Mouse (Mus musculus) gastrocnemius, postnatal 25 days (tissue): ENCODE results near the gene Hip1r. TPM values are rescaled to one million over a fixed set of nuclear protein-coding genes. Genes with fewer than 3 reads are reported as not detected.

Source experiments
- DNase-seq: peaks from one replicate; pipeline ENCODE4 v3.0.0; 2022
- long read RNA-seq, 2 experiments: library from polyadenylated mRNA; stranded (forward); transcript quantifications; one replicate each; pipeline ENCODE4 v2.0.0; 2021
- total RNA-seq, 2 experiments: library from RNA; stranded (reverse); gene quantifications; 1 replicate in 1 of 2; 2 replicates in 1 of 2; pipeline ENCODE4 v1.2.3; 2021

Hip1r gene
- 1 to 10 TPM; 6.2 to 6.6 TPM for total RNA-seq
- long read RNA-seq, experiment 1, full-length matches to known transcripts = 1 of 6 reads
- long read RNA-seq, experiment 1, partial matches to known transcripts = 4 of 6 reads
- long read RNA-seq, experiment 1, other reads (novel, unspliced or antisense) = 1 of 6 reads
- long read RNA-seq, experiment 2, full-length matches to known transcripts = 1 of 4 reads
- long read RNA-seq, experiment 2, partial matches to known transcripts = 1 of 4 reads
- long read RNA-seq, experiment 2, other reads (novel, unspliced or antisense) = 2 of 4 reads

GRCm38 (mm10) chr5:123973299-123974178 lies at the start of gene Hip1r:
Hip1r (plus strand) TSS chr5:123973628.
- peak; percentile 81 for DNase-seq

GRCm38 (mm10) chr5:123927118-123927517 lies 46.3 kb upstream of the Hip1r start, which contains the start of gene Gm43518:
Gm43518 (plus strand) TSS chr5:123927418.
- no peak for DNase-seq

GRCm38 (mm10) chr5:123930508-123930989 lies 42.9 kb upstream of the Hip1r start, which contains the start of gene Ccdc62:
Ccdc62 (plus strand) TSS chr5:123930679.
- peak; percentile 93 for DNase-seq

- no peak for DNase-seq
Measured at GRCm38 (mm10) chr5:123931131-123931530, 42.3 kb upstream of the Hip1r start.

GRCm38 (mm10) chr5:123932927-123933326 lies 40.5 kb upstream of the Hip1r start:
- no peak for DNase-seq

GRCm38 (mm10) chr5:123933556-123933955 lies 39.9 kb upstream of the Hip1r start:
- no peak for DNase-seq

GRCm38 (mm10) chr5:123933957-123934591 lies 39.4 kb upstream of the Hip1r start:
- no peak for DNase-seq

- no peak for DNase-seq
Measured at GRCm38 (mm10) chr5:123935931-123936330, 37.5 kb upstream of the Hip1r start.

GRCm38 (mm10) chr5:123938479-123938878 lies 34.9 kb upstream of the Hip1r start:
- no peak for DNase-seq

- no peak for DNase-seq
Measured at GRCm38 (mm10) chr5:123946546-123946945, 26.9 kb upstream of the Hip1r start.

- no peak for DNase-seq
Measured at GRCm38 (mm10) chr5:123947041-123947761, 26.2 kb upstream of the Hip1r start.

- no peak for DNase-seq
Measured at GRCm38 (mm10) chr5:123952365-123953045, 20.9 kb upstream of the Hip1r start.

GRCm38 (mm10) chr5:123957213-123957612 lies 16.2 kb upstream of the Hip1r start:
- DNase-seq = no peak

GRCm38 (mm10) chr5:123959018-123959417 lies 14.4 kb upstream of the Hip1r start:
- no peak for DNase-seq

GRCm38 (mm10) chr5:123960129-123960528 lies 13.3 kb upstream of the Hip1r start:
- DNase-seq = no peak

- no peak for DNase-seq
Measured at GRCm38 (mm10) chr5:123961046-123961445, 12.4 kb upstream of the Hip1r start.

- no peak for DNase-seq
Measured at GRCm38 (mm10) chr5:123964208-123964607, 9.2 kb upstream of the Hip1r start.

- DNase-seq = no peak
Measured at GRCm38 (mm10) chr5:123966759-123967158, 6.7 kb upstream of the Hip1r start.

GRCm38 (mm10) chr5:123968468-123968867 lies 5.0 kb upstream of the Hip1r start:
- DNase-seq = no peak

- no peak for DNase-seq
Measured at GRCm38 (mm10) chr5:123969216-123969615, 4.2 kb upstream of the Hip1r start.

GRCm38 (mm10) chr5:123970576-123970975 lies 2.9 kb upstream of the Hip1r start:
- no peak for DNase-seq
